Mouse (Mus musculus): Measurements from ENCODE around the gene Tm6sf1.

DNA sequence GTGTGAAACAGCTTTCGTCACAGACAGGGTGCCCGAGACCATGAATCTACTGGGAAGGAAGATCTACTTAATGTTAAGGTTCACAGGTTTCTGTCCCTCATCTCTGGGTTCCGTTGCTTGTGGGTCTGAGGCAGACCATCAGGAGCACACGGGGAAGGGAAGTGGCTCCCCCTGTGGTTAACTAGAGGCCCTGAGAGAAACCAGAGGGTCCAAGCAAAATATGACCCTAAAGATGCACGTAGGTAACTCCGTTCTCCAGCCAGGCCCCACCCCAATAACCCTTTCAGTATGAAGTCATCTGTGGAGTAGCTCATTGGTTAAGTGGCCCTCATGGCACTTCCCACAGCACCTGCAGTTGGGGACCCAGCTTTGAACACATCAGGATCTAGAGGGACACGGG is 9.2 kb upstream of the Tm6sf1 start:
- TF ChIP-seq CTCF (IDR thresholded peaks at IDR 0.05; ENCODE audit: insufficient read depth, low read depth, low read length) (no peak), POLR2A (IDR thresholded peaks at IDR 0.05; ENCODE audit: insufficient read depth, low read depth, low read length) (no peak)
